Mouse (Mus musculus): ENCODE data around the gene Bola2. TPM values are rescaled to one million over a fixed set of nuclear protein-coding genes. Genes with fewer than 3 reads are reported as not detected.

Gene Bola2
- total and polyA plus RNA-seq, 3 experiments: 60.4 to 341 (median 136) TPM

- dilution Hi-C loops (cut with MboI; ENCODE audit: extremely low pct_ligation_motif_present, extremely low pct_unique_long_range_greater_than_20kb, low sequenced_read_pairs) (no loop called here), in situ Hi-C loops (cut with MboI; ENCODE audit: low pct_ligation_motif_present, low pct_unique_long_range_greater_than_20kb, low sequenced_read_pairs) (no loop called here)
- H3K9me3 ChIP-seq (replicated peaks; ENCODE audit: low read length): no peaks in the 10 kb centered on the region
- H3K36me3 ChIP-seq (replicated peaks in 1 of 2; ENCODE audit: control insufficient read depth in 1 of 2, insufficient read depth in 1 of 2, low read length in 1 of 2): peaks cover 47 to 74% of the 10 kb centered on the region in 2 experiments
- H3K4me2 ChIP-seq (ENCODE audit: insufficient read depth, low read depth, poor library complexity, severe bottlenecking): no peak overlapping the region
- H3K4me1 ChIP-seq (ENCODE audit: control insufficient read depth in 1 of 2, insufficient read depth in 2 of 2): peaks cover 4 to 37% of the 10 kb centered on the region in 2 experiments
- no peaks in the 10 kb centered on the region for H3K79me2 ChIP-seq (replicated peaks; ENCODE audit: control insufficient read depth, extremely low read depth, insufficient read depth, poor library complexity, severe bottlenecking)
- no peak overlapping the region for H3K9ac ChIP-seq (ENCODE audit: insufficient read depth, low read depth)
- H3K27ac ChIP-seq (ENCODE audit: insufficient read depth, low read depth): no peak overlapping the region
- H3K27me3 ChIP-seq (replicated peaks): no peaks in the 10 kb centered on the region
- DNase-seq (ENCODE audit: extremely low read depth): no peak
- TF ChIP-seq ZKSCAN1 (IDR thresholded peaks at IDR 0.05; ENCODE audit: borderline replicate concordance, low read depth, low read length) (no peak), UBTF (IDR thresholded peaks at IDR 0.05; ENCODE audit: low read depth, low read length) (no peak)
- no peak overlapping the region for H3K4me3 ChIP-seq (replicated peaks in 1 of 3; ENCODE audit: low read depth in 2 of 3, low read length in 2 of 3, poor library complexity in 1 of 3)
These were observed 20.1 kb upstream of the Bola2 start for GRCm38 (mm10) chr7:126675104-126675503.

DNA sequence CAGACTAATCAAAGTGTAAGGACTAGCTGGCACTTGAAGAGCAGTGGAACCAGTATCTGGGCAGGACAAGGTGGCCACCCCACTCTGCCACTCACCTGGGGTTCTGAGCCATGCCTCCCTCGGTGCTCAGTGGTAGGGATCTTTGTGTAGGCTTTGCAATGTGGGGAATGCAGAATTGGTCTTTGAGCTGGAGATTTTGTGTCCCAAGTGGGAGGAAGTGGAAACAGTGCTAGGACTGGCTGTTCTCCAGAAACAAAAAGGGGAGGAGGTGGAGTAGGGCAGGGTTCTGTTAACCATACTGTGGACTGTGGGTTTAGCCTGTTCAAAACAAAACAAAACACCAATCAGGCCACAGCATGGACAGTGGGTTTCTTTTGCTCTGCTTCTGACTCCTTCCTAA lies 19.0 kb upstream of the Bola2 start, which contains the start of gene Sult1a1:
Sult1a1 (minus strand) TSS at position 226 of the 400 bp plus-strand sequence.
- no peak for DNase-seq (ENCODE audit: extremely low read depth)
- Histone ChIP-seq H3K27ac (ENCODE audit: insufficient read depth, low read depth) (no peak within 1 kb of the TSS), H3K9me3 (replicated peaks; ENCODE audit: low read length) (no peaks in the 10 kb centered on the region), H3K4me1 (ENCODE audit: control insufficient read depth in 1 of 2, insufficient read depth in 2 of 2) (peaks cover 4 to 37% of the 10 kb centered on the region in 2 experiments), H3K27me3 (replicated peaks) (no peaks in the 10 kb centered on the region), H3K4me3 (replicated peaks in 1 of 3; ENCODE audit: low read depth in 2 of 3, low read length in 2 of 3, poor library complexity in 1 of 3) (no peak within 1 kb of the TSS), H3K4me2 (ENCODE audit: insufficient read depth, low read depth, poor library complexity, severe bottlenecking) (no peak within 1 kb of the TSS), H3K9ac (ENCODE audit: insufficient read depth, low read depth) (no peak within 1 kb of the TSS), H3K79me2 (replicated peaks; ENCODE audit: control insufficient read depth, extremely low read depth, insufficient read depth, poor library complexity, severe bottlenecking) (no peaks in the 10 kb centered on the region), H3K36me3 (replicated peaks in 1 of 2; ENCODE audit: control insufficient read depth in 1 of 2, insufficient read depth in 1 of 2, low read length in 1 of 2) (peaks cover 36 to 72% of the 10 kb centered on the region in 2 experiments)
- in situ Hi-C loops (cut with MboI; ENCODE audit: low pct_ligation_motif_present, low pct_unique_long_range_greater_than_20kb, low sequenced_read_pairs): no loop called here
- dilution Hi-C loops (cut with MboI; ENCODE audit: extremely low pct_ligation_motif_present, extremely low pct_unique_long_range_greater_than_20kb, low sequenced_read_pairs): no loop called here
- no peak for TF ChIP-seq E2F4 (IDR thresholded peaks at IDR 0.05; ENCODE audit: insufficient replicate concordance, low read depth, low read length)
- TF ChIP-seq USF1 (IDR thresholded peaks at IDR 0.05; ENCODE audit: low read depth, low read length): no peak
- no peak for TF ChIP-seq EP300 (IDR thresholded peaks at IDR 0.05; ENCODE audit: low read length)
- no peak for TF ChIP-seq UBTF (IDR thresholded peaks at IDR 0.05; ENCODE audit: low read depth, low read length)
- TF ChIP-seq NELFE (IDR thresholded peaks at IDR 0.05; ENCODE audit: low read depth, low read length): no peak

- H3K36me3 ChIP-seq (replicated peaks in 1 of 2; ENCODE audit: control insufficient read depth in 1 of 2, insufficient read depth in 1 of 2, low read length in 1 of 2): peaks cover 31 to 68% of the 10 kb centered on the region in 2 experiments
These were observed 18.5 kb upstream of the Bola2 start for GRCm38 (mm10) chr7:126676631-126677220.

More at GRCm38 (mm10) chr7:126676631-126677220, 18.5 kb upstream of the Bola2 start:
- in situ Hi-C loops (cut with MboI; ENCODE audit: low pct_ligation_motif_present, low pct_unique_long_range_greater_than_20kb, low sequenced_read_pairs): no loop called here
- dilution Hi-C loops (cut with MboI; ENCODE audit: extremely low pct_ligation_motif_present, extremely low pct_unique_long_range_greater_than_20kb, low sequenced_read_pairs): no loop called here
- DNase-seq (ENCODE audit: extremely low read depth): no peak
- TF ChIP-seq KAT2A (IDR thresholded peaks at IDR 0.05; ENCODE audit: insufficient replicate concordance, low read length) (no peak), PAX5 (IDR thresholded peaks at IDR 0.05; ENCODE audit: low read length) (no peak), POLR2A (IDR thresholded peaks at IDR 0.05; ENCODE audit: low read depth, low read length) (no peak), HCFC1 (IDR thresholded peaks at IDR 0.05; ENCODE audit: low read depth, low read length) (no peak), TCF12 (IDR thresholded peaks at IDR 0.05; ENCODE audit: low read depth, low read length) (no peak), USF2 (conservative IDR thresholded peaks at IDR 0.05; ENCODE audit: low read depth, low read length) (no peak), TBP (conservative IDR thresholded peaks at IDR 0.05; ENCODE audit: low read depth, low read length) (no peak), MAX (IDR thresholded peaks at IDR 0.05; ENCODE audit: low read length) (no peak), MEF2A (IDR thresholded peaks at IDR 0.05; ENCODE audit: borderline replicate concordance, low read depth, low read length) (no peak), POLR2AphosphoS2 (IDR thresholded peaks at IDR 0.05; ENCODE audit: low read depth, low read length) (no peak), NRF1 (IDR thresholded peaks at IDR 0.05; ENCODE audit: low read depth, low read length) (no peak), SIN3A (IDR thresholded peaks at IDR 0.05; ENCODE audit: low read length) (no peak), CHD1 (IDR thresholded peaks at IDR 0.05; ENCODE audit: low read depth, low read length) (no peak), USF1 (IDR thresholded peaks at IDR 0.05; ENCODE audit: low read depth, low read length) (no peak), IRF4 (IDR thresholded peaks at IDR 0.05; ENCODE audit: low read depth, low read length) (no peak), ZNF384 (IDR thresholded peaks at IDR 0.05; ENCODE audit: low read depth, low read length) (no peak), UBTF (IDR thresholded peaks at IDR 0.05; ENCODE audit: low read depth, low read length) (no peak), RAD21 (IDR thresholded peaks at IDR 0.05; ENCODE audit: low read depth, low read length) (no peak), MAZ (IDR thresholded peaks at IDR 0.05; ENCODE audit: low read depth, low read length) (no peak), CHD2 (IDR thresholded peaks at IDR 0.05; ENCODE audit: low read length) (no peak)
- Histone ChIP-seq H3K4me3 (replicated peaks in 1 of 3; ENCODE audit: low read depth in 2 of 3, low read length in 2 of 3, poor library complexity in 1 of 3) (no peak overlapping the region), H3K27ac (ENCODE audit: insufficient read depth, low read depth) (no peak overlapping the region), H3K27me3 (replicated peaks) (no peaks in the 10 kb centered on the region), H3K9me3 (replicated peaks; ENCODE audit: low read length) (no peaks in the 10 kb centered on the region), H3K4me1 (ENCODE audit: control insufficient read depth in 1 of 2, insufficient read depth in 2 of 2) (peaks cover 4 to 37% of the 10 kb centered on the region in 2 experiments), H3K9ac (ENCODE audit: insufficient read depth, low read depth) (no peak overlapping the region), H3K4me2 (ENCODE audit: insufficient read depth, low read depth, poor library complexity, severe bottlenecking) (no peak overlapping the region), H3K79me2 (replicated peaks; ENCODE audit: control insufficient read depth, extremely low read depth, insufficient read depth, poor library complexity, severe bottlenecking) (no peaks in the 10 kb centered on the region)

Data from CH12.LX (cell line).